Mouse (Mus musculus): ENCODE measurements around the gene Ebpl.
A peak's percentile ranks its signal among the peaks of the same experiment; 100 is the strongest.

Gene Ebpl

DNA sequence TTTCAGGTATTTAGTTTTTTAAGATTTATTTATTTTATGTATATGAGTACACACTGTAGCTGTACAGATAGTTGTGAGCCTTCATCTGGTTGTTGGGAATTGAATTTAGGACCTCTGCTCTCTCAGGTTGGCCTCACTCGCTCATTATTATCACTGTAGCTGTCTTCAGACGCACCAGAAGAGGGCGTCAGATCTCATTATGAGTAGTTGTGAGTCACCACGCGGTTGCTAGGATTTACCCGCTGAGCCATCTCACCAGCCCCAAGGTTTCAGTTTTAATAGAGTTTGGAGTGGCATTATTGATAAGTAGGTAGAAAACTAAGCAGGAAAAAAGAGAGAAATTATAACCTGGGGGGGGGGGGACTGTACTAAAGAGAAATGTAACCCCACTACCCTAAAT, 33.2 kb downstream of the Ebpl start:
- peak; percentile 82 for DNase-seq

DNA sequence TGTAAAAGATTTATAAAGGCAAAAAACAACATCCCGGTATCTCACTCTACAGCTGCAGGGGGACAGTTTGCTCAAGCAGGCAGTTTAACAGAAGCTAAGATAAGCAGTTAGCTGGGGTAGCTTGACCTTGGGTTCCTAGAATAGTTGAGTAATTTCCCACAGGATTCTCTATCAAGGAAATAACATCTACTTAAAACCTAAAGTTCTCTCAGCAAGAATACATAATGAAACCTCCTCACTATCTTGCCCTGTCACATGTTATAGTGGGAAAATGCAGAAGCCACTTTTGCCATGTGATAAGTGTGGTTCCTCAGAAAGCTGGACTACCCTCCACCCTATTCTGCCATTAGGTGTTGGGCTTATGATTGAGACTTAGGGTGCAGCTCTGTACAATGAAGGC, 37.5 kb downstream of the Ebpl start:
- no peak for DNase-seq

DNA sequence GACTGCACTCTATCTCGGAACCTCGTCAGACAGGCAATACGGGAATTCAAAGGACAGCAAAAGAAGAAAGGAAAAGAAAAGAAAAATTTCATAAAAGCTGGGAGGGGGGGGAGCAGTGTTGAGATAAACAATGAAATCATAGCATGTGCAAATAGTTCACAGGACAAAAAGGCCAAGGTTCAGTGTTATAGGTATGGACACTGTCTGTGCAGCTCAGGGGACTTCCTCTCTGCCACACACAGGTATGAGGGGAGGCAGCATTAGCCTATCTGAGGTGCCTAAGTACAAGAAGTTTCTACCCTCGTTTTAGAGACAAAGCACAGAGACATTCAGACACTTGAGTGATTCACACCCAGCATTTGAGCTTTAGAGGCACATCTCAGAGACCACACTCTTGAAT, 39.0 kb downstream of the Ebpl start:
- DNase-seq, result no peak

DNA sequence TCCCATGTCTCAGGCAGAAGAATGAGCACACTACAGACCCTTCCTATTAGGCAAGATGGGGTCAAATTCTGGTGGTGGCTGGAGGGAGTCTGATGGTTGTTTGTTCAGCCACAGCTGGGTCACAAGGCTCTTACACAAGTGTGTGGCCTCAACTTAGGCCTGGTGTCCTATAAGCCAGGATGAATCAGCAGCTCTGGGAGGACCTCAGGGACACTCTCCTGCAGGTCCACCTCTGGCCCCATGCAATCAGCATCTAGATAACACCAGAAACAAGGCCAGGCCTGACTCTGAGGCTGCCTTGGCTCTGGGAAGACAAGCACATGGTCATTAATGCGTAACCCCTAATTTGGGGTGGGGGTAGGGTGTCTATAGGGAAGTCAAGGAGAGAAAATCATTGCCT, 39.5 kb downstream of the Ebpl start:
- DNase-seq, result peak; percentile 86

DNA sequence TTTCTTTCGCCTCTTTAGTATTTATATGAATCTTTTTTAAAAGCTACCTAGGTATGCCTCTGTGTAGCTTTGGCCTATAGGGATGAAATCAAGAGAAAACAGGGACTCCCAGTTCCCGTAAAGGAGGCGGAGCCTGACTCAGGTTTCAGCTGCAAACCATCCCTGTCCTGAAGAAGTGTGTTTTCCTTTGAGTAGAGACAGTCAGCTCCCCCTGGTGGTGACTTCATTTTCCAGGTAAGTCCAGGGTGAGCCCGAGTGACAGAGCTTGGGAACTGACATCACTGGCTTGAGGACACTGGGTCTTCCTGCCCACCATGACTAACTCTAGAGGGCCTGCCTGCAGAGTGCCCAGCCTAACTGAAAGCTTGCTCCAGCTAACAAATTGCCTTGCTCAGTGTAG, 43.4 kb downstream of the Ebpl start:
- DNase-seq, result peak; percentile 91

DNA sequence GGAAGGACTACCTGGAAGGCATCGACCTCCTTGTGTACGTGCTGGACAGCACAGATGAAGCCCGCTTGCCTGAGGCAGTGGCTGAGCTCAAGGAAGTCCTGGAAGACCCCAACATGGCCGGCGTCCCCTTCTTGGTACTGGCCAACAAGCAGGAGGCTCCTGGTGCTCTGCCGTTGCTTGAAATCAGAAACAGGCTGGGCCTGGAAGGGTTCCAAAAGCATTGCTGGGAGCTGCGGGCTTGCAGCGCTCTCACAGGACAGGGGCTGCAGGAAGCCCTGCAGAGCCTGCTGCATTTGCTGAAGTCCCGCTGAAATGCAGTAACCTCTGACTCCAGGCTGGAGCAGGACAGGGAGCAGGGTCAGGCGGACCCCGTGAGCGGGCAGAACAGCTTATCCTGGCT, 49.3 kb downstream of the Ebpl start:
- peak; percentile 89 for DNase-seq

DNA sequence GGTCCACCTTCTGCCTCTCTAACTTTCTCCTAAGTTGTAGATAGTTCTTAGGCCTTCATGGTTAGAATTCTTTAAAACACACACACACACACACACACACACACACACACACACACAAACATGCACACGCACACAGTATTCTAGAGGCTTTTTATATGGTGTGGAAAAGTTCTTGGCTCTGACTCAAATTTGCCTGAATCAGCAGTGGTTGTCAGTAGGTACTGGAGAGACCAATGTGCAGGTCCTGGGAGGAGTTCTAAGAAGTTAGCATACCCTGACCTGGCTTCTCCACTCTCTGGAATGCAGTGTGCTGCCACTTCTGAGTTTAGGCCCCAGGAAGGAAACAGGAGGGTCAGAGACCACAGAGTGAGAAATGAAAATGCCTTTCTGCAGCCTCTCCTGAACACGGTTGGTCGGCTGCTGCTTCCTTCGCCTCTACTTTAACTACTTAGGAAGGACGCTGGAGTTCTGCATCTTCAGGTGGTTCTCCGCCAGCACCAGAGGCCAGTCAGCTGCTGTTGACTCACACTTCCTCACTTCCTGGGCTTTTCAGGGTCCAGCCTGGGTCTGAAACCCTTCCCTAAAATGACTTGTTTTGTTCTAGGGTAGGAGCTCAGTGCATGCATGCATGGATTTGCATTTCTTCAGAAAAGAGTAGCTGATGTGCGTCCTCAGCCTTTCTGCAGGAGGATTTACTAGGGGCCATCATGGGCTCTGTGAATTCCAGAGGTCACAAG, 50.0 kb downstream of the Ebpl start:
- peak; percentile 93 for DNase-seq

DNA sequence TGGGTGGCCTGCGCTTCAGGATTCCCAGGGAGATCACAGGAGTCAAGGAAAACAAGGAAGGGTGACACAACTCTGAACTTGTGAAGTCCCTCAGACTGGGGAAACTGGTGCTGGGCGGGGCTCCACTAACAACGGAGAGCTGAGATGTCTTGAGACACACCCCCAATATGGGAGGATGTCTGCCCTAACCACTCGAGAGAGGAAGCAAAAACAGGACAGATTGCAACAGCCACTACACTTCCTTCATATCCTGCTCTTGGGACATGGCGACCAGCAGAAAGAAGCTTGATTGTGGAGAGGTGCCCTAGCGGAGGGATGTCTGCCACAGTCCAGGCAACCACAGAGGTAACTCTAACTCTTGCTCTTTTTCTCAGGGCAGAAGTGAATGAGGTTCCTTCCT, 50.6 kb downstream of the Ebpl start, which contains the start of gene Arl11:
TSS of gene Arl11 (plus strand) at position 161 of the 400 bp plus-strand sequence.
- peak; percentile 96 for DNase-seq

DNA sequence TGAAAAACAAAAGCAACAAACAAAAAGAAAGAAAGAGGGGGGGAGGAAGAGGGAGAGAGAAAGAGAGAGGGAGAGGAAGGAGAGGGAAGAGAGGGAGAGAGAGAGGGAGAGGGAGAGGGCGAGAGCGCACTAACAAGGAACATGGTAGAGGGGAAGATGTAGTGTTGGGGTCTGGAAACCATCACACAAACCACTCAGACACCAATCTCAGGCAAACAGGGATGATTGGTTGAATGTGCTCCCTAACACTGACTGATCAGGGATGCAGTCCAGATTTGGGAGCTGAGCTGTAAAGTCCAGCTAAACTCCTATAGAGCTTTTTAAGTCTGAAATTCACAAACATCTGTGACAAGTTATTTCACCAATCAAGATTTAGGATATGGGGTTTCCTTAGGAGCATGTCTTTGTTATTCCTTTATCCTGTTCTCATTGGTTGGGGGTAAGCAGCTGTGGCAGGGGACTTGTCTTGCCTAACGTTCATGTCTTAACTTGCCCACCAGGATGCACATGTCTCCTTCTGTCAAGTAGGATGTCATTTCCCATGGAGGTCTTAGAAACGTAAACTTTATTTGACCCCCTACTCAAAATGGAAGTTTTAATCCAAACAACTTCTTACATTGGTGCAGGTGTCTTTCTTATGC, 56.1 kb downstream of the Ebpl start:
- DNase-seq, result peak; percentile 24

DNA sequence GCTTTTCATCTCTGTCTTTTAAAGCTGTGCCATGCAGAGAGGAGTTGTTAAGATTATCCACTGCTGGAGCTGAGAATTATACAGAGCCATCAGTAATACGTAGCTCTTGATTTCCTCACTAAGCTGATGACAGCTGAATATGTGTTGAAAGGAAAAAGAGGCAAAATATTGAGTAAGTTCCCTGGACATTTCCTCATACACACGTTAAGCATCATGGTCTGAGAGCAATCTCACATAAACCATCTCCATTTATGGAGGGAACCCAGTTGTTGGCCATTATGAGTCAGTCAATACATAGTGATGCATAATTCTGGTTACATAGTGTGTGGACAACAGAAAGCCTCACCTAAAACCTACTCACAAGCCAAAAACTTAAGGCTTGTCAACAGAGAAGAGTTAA, 57.8 kb downstream of the Ebpl start:
- DNase-seq, result no peak

DNA sequence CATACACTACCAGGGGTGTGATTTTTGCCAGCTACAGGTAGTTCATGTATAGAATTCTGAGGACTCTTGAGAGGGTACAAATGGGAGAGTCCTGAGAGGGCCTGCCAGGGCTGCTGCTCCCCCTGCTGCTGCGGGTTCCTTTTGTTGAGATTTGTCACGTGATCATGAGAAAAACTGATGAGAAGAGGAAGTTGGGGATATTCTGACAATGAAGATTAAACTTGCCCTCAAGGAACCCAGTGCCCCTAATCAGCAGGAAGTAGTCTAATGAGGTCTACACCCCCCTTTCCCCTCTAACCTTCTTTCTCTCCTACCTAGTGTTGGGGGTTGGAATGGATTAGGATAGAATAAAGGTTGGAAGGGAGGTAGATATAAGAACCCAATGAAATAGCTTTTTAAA, 58.9 kb downstream of the Ebpl start:
- DNase-seq, result peak; percentile 43

DNA sequence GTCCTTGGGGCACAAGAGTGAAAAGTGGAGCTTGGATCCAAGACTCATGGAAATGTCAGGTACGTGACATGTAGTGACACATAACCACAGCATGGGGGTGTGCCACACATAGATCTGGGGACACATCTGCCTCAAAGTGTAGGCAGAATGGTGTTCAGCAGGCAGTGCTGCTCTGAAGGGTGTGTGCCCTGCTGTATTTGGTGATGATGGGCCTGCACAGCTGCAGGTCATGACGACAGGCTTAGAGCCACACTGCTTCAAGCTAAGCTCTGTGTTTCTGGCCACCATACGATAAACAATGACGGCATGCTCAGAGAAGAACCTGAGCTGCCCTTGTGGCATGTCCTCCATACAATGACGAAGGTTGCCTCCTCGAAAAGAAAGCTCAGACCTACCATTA, 60.4 kb downstream of the Ebpl start:
- DNase-seq, result peak; percentile 53

DNA sequence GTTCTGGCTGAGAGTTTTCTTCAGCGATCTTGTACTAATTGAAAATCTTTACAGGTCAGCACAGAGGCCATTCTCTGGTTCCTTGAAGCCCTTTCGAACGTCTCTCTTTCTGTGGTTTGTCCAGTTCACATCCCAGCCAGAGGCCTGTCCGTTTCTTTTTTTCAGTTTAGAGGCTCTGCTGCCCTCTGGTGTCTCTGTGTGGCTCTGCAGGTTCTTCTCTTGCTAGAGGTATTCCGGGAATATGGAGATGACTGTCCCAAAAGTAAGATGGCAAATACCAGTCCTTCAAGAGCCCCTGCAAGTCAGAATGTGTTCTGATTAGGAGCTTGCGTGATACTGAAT, 65.5 kb downstream of the Ebpl start:
- DNase-seq, result peak; percentile 88

DNA sequence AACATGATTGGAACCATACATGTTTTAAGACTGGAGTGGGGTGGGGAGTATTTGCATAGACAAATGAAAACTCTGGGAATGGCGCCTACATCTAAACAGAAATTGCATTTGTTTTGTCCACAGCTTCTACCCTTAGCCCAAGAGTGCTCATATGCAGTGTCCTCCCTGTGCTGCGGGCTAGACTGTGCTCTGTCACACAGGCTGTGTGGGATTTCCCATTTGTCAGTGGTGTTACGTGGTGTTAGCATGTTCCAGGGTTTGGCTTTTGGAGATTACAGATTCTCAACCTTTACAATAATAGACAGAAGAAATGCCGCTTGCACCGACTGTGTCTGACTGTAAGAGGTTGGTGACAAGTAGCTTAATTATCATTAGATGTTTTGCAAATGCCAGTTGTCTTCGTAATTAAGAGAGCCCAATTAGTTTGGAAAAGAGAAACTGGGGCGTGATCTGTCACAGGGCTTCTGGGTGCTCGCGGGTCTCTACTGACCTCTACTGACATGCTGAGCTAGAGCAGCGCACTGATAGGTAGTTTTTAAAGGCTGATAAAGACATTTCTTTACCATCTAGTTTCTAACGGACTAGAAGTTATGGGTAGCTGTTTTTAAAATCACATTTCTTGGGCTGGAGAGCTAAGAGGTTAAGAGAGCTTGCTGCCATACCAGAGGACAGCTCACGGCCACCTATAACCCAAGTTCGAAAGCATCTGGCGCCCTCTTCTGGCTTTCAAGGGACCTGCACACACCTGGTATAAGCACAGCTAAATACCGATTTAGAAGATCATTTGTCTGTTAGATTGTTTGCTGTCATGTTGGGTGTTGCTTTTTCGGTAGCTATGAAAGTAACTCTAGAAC, 66.1 kb downstream of the Ebpl start:
- DNase-seq, result peak; percentile 93

DNA sequence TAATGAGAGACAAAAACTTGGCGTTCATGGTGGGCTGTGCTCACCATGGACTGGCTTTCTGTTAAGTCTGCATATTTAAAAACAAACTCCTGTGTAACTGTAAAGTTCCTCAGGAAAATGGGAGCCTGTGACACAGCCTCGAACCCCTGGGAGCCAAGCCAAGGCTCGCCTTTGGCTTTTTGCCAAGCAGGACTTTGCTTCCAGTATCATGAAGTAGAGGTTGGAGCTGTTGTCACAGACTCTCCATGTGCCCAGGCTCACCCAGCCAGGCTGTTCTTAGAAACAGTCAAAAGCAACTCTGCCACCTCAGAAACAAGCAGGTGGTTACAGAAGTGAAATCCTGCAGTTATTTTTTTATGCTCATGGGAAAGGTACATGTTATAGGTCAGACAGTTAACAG, 69.6 kb downstream of the Ebpl start:
- peak; percentile 58 for DNase-seq

DNA sequence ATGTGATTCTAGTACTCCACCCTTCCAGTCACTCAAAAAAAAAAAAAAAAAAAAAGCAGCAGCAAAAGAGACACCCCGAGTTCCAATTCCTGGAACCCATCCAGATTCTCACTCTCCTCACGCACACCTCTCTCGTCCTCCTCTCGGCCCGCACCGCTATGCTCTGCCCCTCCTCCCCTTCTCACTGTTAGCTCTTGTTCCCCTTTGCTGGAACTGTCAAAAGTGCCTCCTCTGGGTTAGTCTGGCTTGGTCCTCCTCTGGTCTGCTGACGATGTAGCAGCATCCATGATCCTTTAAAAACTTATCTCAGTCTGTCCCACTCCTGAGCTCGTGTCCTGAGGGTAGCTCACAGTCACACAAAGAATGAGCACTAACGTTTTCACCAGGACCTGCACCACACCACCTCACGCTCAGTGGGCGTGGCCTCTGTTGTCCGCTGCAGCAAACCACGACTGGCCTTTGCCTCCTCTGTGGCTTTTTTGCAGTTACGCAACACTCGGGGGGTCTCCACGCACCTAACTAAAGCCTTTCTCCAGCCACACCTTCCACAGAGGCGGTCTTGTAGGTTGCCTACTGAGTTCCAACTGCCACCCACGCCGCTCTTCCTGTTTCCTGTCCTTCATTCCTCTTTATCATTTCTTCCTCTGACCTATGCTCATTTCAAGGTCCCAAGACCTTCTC, 71.5 kb downstream of the Ebpl start:
- DNase-seq, result peak; percentile 70

Measured in heart, adult 11 months (tissue).